Comparison of ENCODE assay signal across 11 mouse cellular contexts in the genomic region with DNA sequence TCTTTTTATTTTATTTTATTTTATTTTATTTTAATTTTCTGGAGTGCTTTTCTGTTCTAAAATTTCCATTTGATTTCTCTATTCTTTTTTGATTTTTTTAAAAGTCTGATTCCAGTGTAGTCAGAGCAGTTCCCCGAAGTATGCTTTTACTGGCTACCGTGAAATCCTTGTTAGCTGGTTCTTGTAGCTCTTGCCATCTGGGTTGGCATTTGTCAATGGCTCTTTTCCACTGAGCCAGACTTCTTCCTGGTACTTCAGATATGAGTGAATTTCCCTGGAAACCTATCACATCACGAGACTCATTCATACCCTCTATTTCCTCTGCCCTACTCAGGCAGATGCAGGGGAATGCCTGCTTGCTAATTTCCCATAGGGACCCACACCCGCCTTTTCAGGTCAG.
"Had no signal": no experiment of that assay in that cellular context is flagged by ENCODE, and none has a peak within 500 bp of the region (broad histone marks: within the 10 kb centered on the region; RNA-seq: fewer than 3 reads in every experiment).

No protein-coding gene starts in this region.

- DNase-seq: kidney, postnatal 25 days; lung, adult 2 months; lung, postnatal 36 days; thymus, postnatal 36 days had no signal

- H3K4me3 ChIP-seq: limb, embryonic 10.5 days; liver, embryonic 15.5 days; midbrain, embryonic 13.5 days; neural tube, embryonic 12.5 days; stomach, embryonic 15.5 days had no signal

- H3K27me3 ChIP-seq: liver, embryonic 15.5 days; midbrain, embryonic 13.5 days; neural tube, embryonic 12.5 days; stomach, embryonic 15.5 days had no signal

- H3K4me1 ChIP-seq: limb, embryonic 10.5 days; liver, embryonic 15.5 days; midbrain, embryonic 13.5 days; neural tube, embryonic 12.5 days; stomach, embryonic 15.5 days had no signal

- H3K4me2 ChIP-seq: liver, embryonic 11.5 days; liver, embryonic 15.5 days; midbrain, embryonic 13.5 days; neural tube, embryonic 12.5 days; stomach, embryonic 15.5 days had no signal

- H3K27ac ChIP-seq: limb, embryonic 10.5 days; liver, embryonic 15.5 days; midbrain, embryonic 13.5 days; neural tube, embryonic 12.5 days; stomach, embryonic 15.5 days had no signal

- H3K9ac ChIP-seq: liver, embryonic 15.5 days; midbrain, embryonic 13.5 days; neural tube, embryonic 12.5 days; stomach, embryonic 15.5 days had no signal

- H3K36me3 ChIP-seq: limb, embryonic 10.5 days; liver, embryonic 15.5 days; midbrain, embryonic 13.5 days; neural tube, embryonic 12.5 days; stomach, embryonic 15.5 days had no signal

- ATAC-seq: lung, postnatal 0 days; midbrain, embryonic 13.5 days had no signal

- H3K9me3 ChIP-seq: limb, embryonic 10.5 days; liver, embryonic 15.5 days; neural tube, embryonic 12.5 days; stomach, embryonic 15.5 days had no signal
